9 mouse cellular contexts compared by ENCODE assay signal in genomic region chr5:73777282-73777921, GRCm38 (mm10).
A peak's percentile ranks its signal among the peaks of the same experiment; 100 is the strongest.
DNase-seq lines count a peak whose midpoint lies in the region; ATAC-seq lines count a peak whose summit lies in the region.
"Had no signal": no experiment of that assay in that cellular context is flagged by ENCODE, and none has a peak within 500 bp of the region (broad histone marks: within the 10 kb centered on the region; RNA-seq: fewer than 3 reads in every experiment).

No protein-coding gene starts in this region.

- ATAC-seq in megakaryocyte progenitor cell, adult 5-6 weeks (replicated peaks; ENCODE audit: poor library complexity): no peak

- peak; percentile 20 for DNase-seq in adrenal gland, postnatal 10 days
- DNase-seq in adrenal gland, adult 8-10 months: no peak
- DNase-seq in gastrocnemius, postnatal 14 days: peak; percentile 74
- DNase-seq in kidney, adult 9 months: peak; percentile 40
- peak; percentile 20 for DNase-seq in ovary, adult 18-20 months (ENCODE audit: low spot score)
- DNase-seq in neural tube, embryonic 10.5 days (ENCODE audit: extremely low spot score, low spot score): no peak
- DNase-seq in cerebellum, adult 11-12 months: no peak
- DNase-seq: liver, embryonic 13.5 days had no signal

- intact Hi-C loops in gastrocnemius, postnatal 14 days (cut with DNase I; ENCODE audit: low total_unique reads): no loop called here

Comparison
In these comparisons a context has a peak if more than half of its experiments do, and no peak if none do; other contexts are left out.
1. DNase-seq: peak in adrenal gland, postnatal 10 days (single experiment), gastrocnemius, postnatal 14 days (single experiment), kidney, adult 9 months (single experiment) and ovary, adult 18-20 months (single experiment); none in adrenal gland, adult 8-10 months (single experiment), neural tube, embryonic 10.5 days (single experiment) and cerebellum, adult 11-12 months (single experiment).